Mouse (Mus musculus) midbrain, embryonic 14.5 days (tissue): ENCODE results near the gene Pld2. TPM values are rescaled to one million over a fixed set of nuclear protein-coding genes. Genes with fewer than 3 reads are reported as not detected.
"Not testable (repeated sequence)": the region's sequence is repeated elsewhere in the genome, so short reads cannot be mapped to it uniquely, and the experiment has no call there.

Source experiments
- ATAC-seq: fragments of 200-750 bp; cut with Nextera tagmentation; 2 replicates; pipeline ENCODE4 v1.8.0; 2017; ENCODE audit warnings: moderate number of reproducible peaks, moderate library complexity; ENCODE audit not compliant: low FRiP score, low TSS enrichment
- DNase-seq: peaks from one replicate; pipeline ENCODE4 v3.0.0-alpha.2; 2015
- H3K27ac ChIP-seq: fragments of 300-500 bp; sonication (generic); replicated peaks from 2 replicates; pipeline ENCODE4 v1.5.1; 2014; ENCODE audit warnings: mild to moderate bottlenecking, low read depth, low read length, moderate library complexity
- H3K27me3 ChIP-seq: fragments of 300-500 bp; sonication (generic); 2 replicates; pipeline ENCODE4 v1.6.1; 2014; ENCODE audit warnings: low read length, control low read depth, mixed read lengths; ENCODE audit not compliant: control insufficient read depth, insufficient read depth
- H3K36me3 ChIP-seq: fragments of 300-500 bp; sonication (generic); 2 replicates; pipeline ENCODE4 v1.6.1; 2014; ENCODE audit warnings: low read length, control low read depth; ENCODE audit not compliant: control insufficient read depth, insufficient read depth
- H3K4me1 ChIP-seq: fragments of 300-500 bp; sonication (generic); 2 replicates; pipeline ENCODE4 v1.6.1; 2014; ENCODE audit warnings: mild to moderate bottlenecking, antibody characterized with exemption, low read length, control low read depth; ENCODE audit not compliant: control insufficient read depth, insufficient read depth
- H3K4me2 ChIP-seq: fragments of 300-500 bp; sonication (generic); 2 replicates; pipeline ENCODE4 v1.6.1; 2014; ENCODE audit warnings: mild to moderate bottlenecking, low read length, moderate library complexity
- H3K4me3 ChIP-seq: fragments of 300-500 bp; sonication (generic); replicated peaks from 2 replicates; pipeline ENCODE4 v1.5.1; 2014; ENCODE audit warnings: low read depth, low read length
- H3K9ac ChIP-seq: fragments of 300-500 bp; sonication (generic); replicated peaks from 2 replicates; pipeline ENCODE4 v1.6.1; 2014; ENCODE audit warnings: mild to moderate bottlenecking, low read length, moderate library complexity
- H3K9me3 ChIP-seq: fragments of 300-500 bp; sonication (generic); 2 replicates; pipeline ENCODE4 v1.6.1; 2016; ENCODE audit warnings: low read length, control low read depth, mixed read lengths; ENCODE audit not compliant: control insufficient read depth
- WGBS: fragments of 180-500 bp; shearing (Covaris S2); extraction: QIAGEN DNeasy Blood & Tissue Kit; methylation state at CpG from one replicate; pipeline ENCODE4 v1.1.7; 2014; 5-methylcytosine and 5-hydroxymethylcytosine counted together
- polyA plus RNA-seq: library from polyadenylated mRNA; unstranded; fragments of >200 nt; fragmentation: Nextera tagmentation; extraction: Ambion mirVana; gene quantifications from 2 replicates; pipeline ENCODE4 v1.2.1, GENCODE M21; 2014

The Pld2 gene
- polyA plus RNA-seq, 1 experiment from 2014 or later, result 9.2 TPM

DNA sequence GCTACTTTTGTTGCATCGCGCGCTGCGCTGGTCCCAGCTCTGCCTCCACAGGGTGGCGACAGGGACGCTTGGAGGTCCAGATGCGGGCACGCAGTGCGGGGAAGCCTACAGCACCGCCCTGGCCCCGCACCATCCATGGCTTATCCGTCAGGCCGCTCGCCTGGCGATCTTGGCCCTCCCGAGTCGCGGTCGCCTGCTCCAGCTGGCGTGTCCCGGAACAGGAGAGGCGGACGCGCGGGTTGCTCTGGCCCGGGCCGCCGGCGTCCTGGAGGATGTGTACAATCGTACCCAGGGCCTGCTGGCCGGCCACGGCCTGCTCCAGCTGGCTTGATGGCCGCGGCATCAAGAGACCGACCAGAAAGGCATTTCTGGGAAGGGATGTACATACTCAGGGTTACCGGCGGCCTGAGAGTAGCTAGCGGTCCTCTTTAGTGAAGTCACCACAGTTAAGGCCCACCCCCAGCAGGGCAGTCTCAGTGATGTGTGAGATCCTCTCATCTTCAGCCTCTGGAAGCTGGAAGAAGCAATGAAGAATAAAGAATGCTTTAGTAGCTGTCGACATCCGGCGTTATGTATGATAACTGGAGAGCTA is 19.6 kb upstream of the Pld2 start:
- 0 out of 2 replicates have a peak overlapping the region, but pooled peaks have one; percentile 45 for H3K27ac ChIP-seq
- H3K9me3 ChIP-seq, result no peaks in the 10 kb centered on the region
- H3K4me2 ChIP-seq, result peak overlapping the region; percentile 46
- H3K4me3 ChIP-seq, result peak overlapping the region; percentile 20
- ATAC-seq (no peak), DNase-seq (peak; percentile 61)
- H3K4me1 ChIP-seq, result no peaks in the 10 kb centered on the region
- H3K36me3 ChIP-seq, result no peaks in the 10 kb centered on the region
- WGBS, result 12% methylated on average over 41 of the region's 41 CpGs
- no peaks in the 10 kb centered on the region for H3K27me3 ChIP-seq
- H3K9ac ChIP-seq, result peak overlapping the region; percentile 43; the same call in 1 of the 2 replicates

GRCm38 (mm10) chr11:70523306-70523989 is 16.4 kb upstream of the Pld2 start:
- DNase-seq, result peak; percentile 11
- peaks cover 21% of the 10 kb centered on the region for H3K36me3 ChIP-seq
- not testable (repeated sequence) for H3K27ac ChIP-seq, H3K9me3 ChIP-seq, H3K4me2 ChIP-seq, H3K4me1 ChIP-seq, H3K27me3 ChIP-seq, ATAC-seq, H3K4me3 ChIP-seq, H3K9ac ChIP-seq
- WGBS, result 92% methylated on average over 8 of the region's 8 CpGs

- H3K9me3 ChIP-seq, result no peaks in the 10 kb centered on the region
- peaks cover 7% of the 10 kb centered on the region; the same call in 1 of the 2 replicates for H3K4me1 ChIP-seq
- 5% methylated on average over 8 of the region's 8 CpGs for WGBS
- H3K27ac ChIP-seq, result no peak overlapping the region
- ATAC-seq (no peak; the same call in 1 of the 2 replicates), DNase-seq (no peak)
- H3K4me3 ChIP-seq, result peak overlapping the region; percentile 63
- H3K36me3 ChIP-seq, result peaks cover 28% of the 10 kb centered on the region
- 0 out of 2 replicates have a peak overlapping the region, but pooled peaks have one; percentile 34 for H3K9ac ChIP-seq
- no peaks in the 10 kb centered on the region for H3K27me3 ChIP-seq
- H3K4me2 ChIP-seq, result peak overlapping the region; percentile 54
Measured at GRCm38 (mm10) chr11:70524782-70525181, 15.1 kb upstream of the Pld2 start.

GRCm38 (mm10) chr11:70525184-70525678 is 14.6 kb upstream of the Pld2 start, which contains the start of gene Psmb6:
TSS of gene Psmb6 (plus strand) at chr11:70525367.
- peak within 1 kb of the TSS; percentile 85 for H3K4me2 ChIP-seq
- ATAC-seq, result peak; percentile 95
- H3K27ac ChIP-seq, result peak within 1 kb of the TSS; percentile 46
- no peaks in the 10 kb centered on the region for H3K9me3 ChIP-seq
- no peaks in the 10 kb centered on the region for H3K27me3 ChIP-seq
- peak within 1 kb of the TSS; percentile 66 for H3K9ac ChIP-seq
- peak within 1 kb of the TSS; percentile 63 for H3K4me3 ChIP-seq
- H3K4me1 ChIP-seq, result peaks cover 7% of the 10 kb centered on the region; the same call in 1 of the 2 replicates
- DNase-seq, result peak; percentile 97
- peaks cover 28% of the 10 kb centered on the region for H3K36me3 ChIP-seq
- under 1% methylated on average over 25 of the region's 26 CpGs for WGBS

DNA sequence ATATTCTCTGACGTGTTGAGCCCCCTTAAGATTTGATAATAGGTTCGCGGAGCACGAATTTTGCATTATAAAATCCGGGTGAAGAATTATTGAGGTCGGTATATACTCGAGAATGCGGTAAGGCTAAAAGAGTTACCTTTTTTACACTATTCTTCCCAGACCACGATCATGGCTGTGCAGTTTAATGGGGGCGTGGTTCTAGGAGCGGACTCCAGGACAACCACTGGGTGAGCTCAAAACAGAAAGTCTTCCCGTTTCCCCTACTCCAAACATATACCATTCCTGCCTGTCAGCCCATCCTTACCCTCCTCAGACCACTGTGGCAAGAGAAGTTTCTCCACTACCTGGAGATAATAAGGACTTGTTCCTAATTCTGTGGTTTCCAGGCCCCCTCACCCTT is 14.1 kb upstream of the Pld2 start:
- Histone ChIP-seq H3K9ac (peak overlapping the region; percentile 66), H3K9me3 (no peaks in the 10 kb centered on the region), H3K36me3 (peaks cover 28% of the 10 kb centered on the region), H3K4me2 (peak overlapping the region; percentile 85), H3K4me3 (peak overlapping the region; percentile 63), H3K27me3 (no peaks in the 10 kb centered on the region), H3K27ac (peak overlapping the region; percentile 46; the same call in 1 of the 2 replicates), H3K4me1 (peaks cover 7% of the 10 kb centered on the region; the same call in 1 of the 2 replicates)
- peak; percentile 9; the same call in 1 of the 2 replicates for ATAC-seq
- WGBS, result 1% methylated on average over 12 of the region's 12 CpGs
- DNase-seq, result peak; percentile 28

DNA sequence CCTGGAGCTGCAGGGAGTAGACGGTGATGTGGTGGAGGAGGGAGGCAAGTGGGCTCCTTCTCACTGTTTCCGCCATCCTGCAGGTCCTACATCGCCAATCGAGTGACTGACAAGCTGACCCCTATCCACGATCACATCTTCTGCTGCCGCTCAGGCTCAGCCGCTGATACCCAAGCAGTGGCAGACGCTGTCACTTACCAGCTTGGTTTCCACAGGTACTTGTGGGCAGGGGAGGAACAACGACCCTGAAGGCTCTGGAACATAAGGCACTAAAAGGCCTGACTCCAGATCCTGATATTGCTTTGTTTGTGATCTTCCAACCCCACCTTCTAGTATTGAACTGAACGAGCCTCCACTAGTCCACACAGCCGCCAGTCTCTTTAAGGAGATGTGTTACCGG is 13.7 kb upstream of the Pld2 start:
- DNase-seq (no peak), ATAC-seq (no peak)
- H3K4me2 ChIP-seq, result peak overlapping the region; percentile 85
- H3K4me1 ChIP-seq, result peaks cover 7% of the 10 kb centered on the region; the same call in 1 of the 2 replicates
- peak overlapping the region; percentile 63 for H3K4me3 ChIP-seq
- H3K36me3 ChIP-seq, result peaks cover 28% of the 10 kb centered on the region
- no peak overlapping the region for H3K27ac ChIP-seq
- WGBS, result 92% methylated on average over 12 of the region's 12 CpGs
- no peaks in the 10 kb centered on the region for H3K9me3 ChIP-seq
- no peaks in the 10 kb centered on the region for H3K27me3 ChIP-seq
- peak overlapping the region; percentile 66; the same call in 1 of the 2 replicates for H3K9ac ChIP-seq

DNA sequence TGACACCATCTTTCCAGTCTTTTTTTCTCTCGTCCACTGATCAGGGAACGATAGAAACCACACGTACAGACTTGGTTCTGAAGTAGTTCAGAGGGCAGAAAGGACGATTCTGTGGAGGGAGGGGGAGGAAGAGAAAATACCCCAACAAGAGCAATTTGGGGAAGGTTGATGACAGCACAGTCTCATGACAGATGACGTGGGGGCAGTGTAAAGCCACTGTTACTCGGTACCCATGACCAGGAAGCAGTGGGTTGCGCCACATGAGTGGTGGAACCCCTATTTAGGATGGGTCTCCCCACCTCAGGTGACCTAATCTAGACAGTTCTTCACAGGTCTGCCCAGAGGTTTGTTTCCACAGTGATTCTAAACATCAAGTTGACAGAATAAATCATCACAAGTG is 11.3 kb upstream of the Pld2 start:
- Histone ChIP-seq H3K4me3 (no peak overlapping the region), H3K9ac (no peak overlapping the region), H3K27ac (no peak overlapping the region), H3K9me3 (no peaks in the 10 kb centered on the region), H3K36me3 (peaks cover 28% of the 10 kb centered on the region), H3K27me3 (no peaks in the 10 kb centered on the region), H3K4me1 (peaks cover 7% of the 10 kb centered on the region; the same call in 1 of the 2 replicates), H3K4me2 (no peak overlapping the region)
- 92% methylated on average over 7 of the region's 7 CpGs for WGBS
- ATAC-seq (no peak), DNase-seq (no peak)

GRCm38 (mm10) chr11:70531065-70531464 is 8.8 kb upstream of the Pld2 start:
- not testable (repeated sequence) for DNase-seq, H3K27me3 ChIP-seq, H3K4me3 ChIP-seq, H3K9ac ChIP-seq, ATAC-seq, H3K4me1 ChIP-seq, H3K27ac ChIP-seq, H3K9me3 ChIP-seq, H3K4me2 ChIP-seq
- peaks cover 28% of the 10 kb centered on the region for H3K36me3 ChIP-seq
- 74% methylated on average over 2 of the region's 2 CpGs for WGBS
